Mouse (Mus musculus): ENCODE results near the gene Card10. TPM values are rescaled to one million over a fixed set of nuclear protein-coding genes. Genes with fewer than 3 reads are reported as not detected.

Card10 gene
- polyA plus RNA-seq, 2 experiments: 1.1 to 2.2 TPM

DNA sequence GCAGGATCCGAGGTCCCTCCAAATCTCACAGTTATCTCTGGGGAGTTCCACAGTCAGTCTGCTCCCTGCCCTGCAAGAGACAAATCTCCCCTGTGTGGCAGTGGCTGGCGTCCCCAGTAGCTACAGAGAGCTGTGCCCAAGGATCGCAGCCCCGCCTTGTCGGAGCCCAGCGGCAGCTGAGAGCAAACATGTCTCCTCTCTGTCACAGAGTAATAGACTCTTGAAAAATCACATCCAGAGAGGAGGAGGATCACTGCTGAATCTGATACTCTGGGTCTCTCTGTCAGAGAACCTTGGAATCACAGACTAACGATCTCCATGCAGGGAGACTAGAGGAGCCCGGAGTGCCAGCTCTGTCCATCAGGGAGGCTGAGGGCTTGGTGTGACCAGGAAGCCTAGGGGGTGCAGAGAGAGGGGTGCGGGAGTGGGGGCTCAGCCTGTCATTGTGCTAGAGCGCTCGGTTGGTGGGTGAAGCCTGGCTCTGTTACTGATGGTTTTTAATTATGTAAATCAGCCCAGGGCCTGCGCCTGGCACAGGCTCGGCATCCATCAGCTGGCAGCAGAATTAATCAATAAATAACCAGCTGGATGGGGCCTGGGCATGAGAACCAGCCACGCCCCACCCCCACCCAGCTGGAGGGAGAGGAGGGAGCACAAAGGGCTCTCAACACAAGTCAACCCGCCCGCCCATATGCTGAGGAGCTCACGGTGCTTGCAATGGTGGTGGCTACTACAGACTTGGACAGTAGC, 67.2 kb downstream of the Card10 start:
- ATAC-seq (ENCODE audit: insufficient read depth) (no peak), DNase-seq (ENCODE audit: low read depth in 3 of 3, low spot score in 3 of 3) (no peak)
- no peaks in the 10 kb centered on the region for H3K4me1 ChIP-seq (replicated peaks; ENCODE audit: control insufficient read depth in 2 of 2, insufficient read depth in 2 of 2, low read length in 1 of 2)
- H3K27me3 ChIP-seq (ENCODE audit: control insufficient read depth, insufficient read depth, low read length): no peaks in the 10 kb centered on the region
- no peak overlapping the region for H3K4me2 ChIP-seq (ENCODE audit: low read depth)
- no peaks in the 10 kb centered on the region for H3K9me3 ChIP-seq (ENCODE audit: control insufficient read depth, low read length)
- no peak overlapping the region for H3K27ac ChIP-seq
- no peak for TF ChIP-seq CTCF (IDR thresholded peaks at IDR 0.05; ENCODE audit: low read depth)
- TF ChIP-seq EP300 (IDR thresholded peaks at IDR 0.05; ENCODE audit: low read depth): no peak
- WGBS (ENCODE audit: insufficient replicate concordance): 38% methylated on average over 17 of the region's 17 CpGs
- no peak overlapping the region for H3K9ac ChIP-seq (replicated peaks)
- H3K36me3 ChIP-seq (replicated peaks; ENCODE audit: control insufficient read depth, insufficient read depth, low read depth): no peaks in the 10 kb centered on the region
- no peak overlapping the region for H3K4me3 ChIP-seq (ENCODE audit: insufficient read depth in 1 of 2, low read depth in 2 of 2, low read length in 2 of 2)

DNA sequence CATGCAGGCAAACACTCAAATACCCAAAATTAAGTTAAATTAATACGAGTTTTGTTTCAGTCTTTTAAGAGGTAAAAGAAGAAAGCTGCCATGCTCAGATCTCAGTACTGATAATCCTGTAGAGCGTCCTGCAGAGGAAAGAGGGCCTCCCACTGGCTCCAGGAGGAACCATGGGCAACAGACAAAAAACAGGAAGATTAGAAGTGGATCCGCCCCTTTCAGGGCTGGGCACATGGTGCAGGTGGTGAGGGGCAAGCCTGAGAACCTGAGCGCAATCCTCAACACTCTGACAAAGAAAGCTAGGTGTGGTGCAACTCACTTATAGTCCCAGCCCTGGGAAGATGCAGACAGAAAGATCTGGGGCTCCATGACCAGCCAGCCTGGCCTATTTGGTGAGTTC, 71.0 kb downstream of the Card10 start:
- H3K27ac ChIP-seq: no peak overlapping the region
- no peaks in the 10 kb centered on the region for H3K9me3 ChIP-seq (ENCODE audit: control insufficient read depth, low read length)
- H3K9ac ChIP-seq (replicated peaks): no peak overlapping the region
- no peaks in the 10 kb centered on the region for H3K36me3 ChIP-seq (replicated peaks; ENCODE audit: control insufficient read depth, insufficient read depth, low read depth)
- H3K4me1 ChIP-seq (replicated peaks; ENCODE audit: control insufficient read depth in 2 of 2, insufficient read depth in 2 of 2, low read length in 1 of 2): no peaks in the 10 kb centered on the region
- DNase-seq (ENCODE audit: low read depth in 3 of 3, low spot score in 3 of 3) (no peak), ATAC-seq (ENCODE audit: insufficient read depth) (no peak)
- WGBS (ENCODE audit: insufficient replicate concordance): 34% methylated on average over 4 of the region's 4 CpGs
- TF ChIP-seq CTCF (IDR thresholded peaks at IDR 0.05; ENCODE audit: low read depth): no peak
- TF ChIP-seq EP300 (IDR thresholded peaks at IDR 0.05; ENCODE audit: low read depth): no peak
- no peak overlapping the region for H3K4me2 ChIP-seq (ENCODE audit: low read depth)
- H3K4me3 ChIP-seq (ENCODE audit: insufficient read depth in 1 of 2, low read depth in 2 of 2, low read length in 2 of 2): no peak overlapping the region
- H3K27me3 ChIP-seq (ENCODE audit: control insufficient read depth, insufficient read depth, low read length): no peaks in the 10 kb centered on the region

DNA sequence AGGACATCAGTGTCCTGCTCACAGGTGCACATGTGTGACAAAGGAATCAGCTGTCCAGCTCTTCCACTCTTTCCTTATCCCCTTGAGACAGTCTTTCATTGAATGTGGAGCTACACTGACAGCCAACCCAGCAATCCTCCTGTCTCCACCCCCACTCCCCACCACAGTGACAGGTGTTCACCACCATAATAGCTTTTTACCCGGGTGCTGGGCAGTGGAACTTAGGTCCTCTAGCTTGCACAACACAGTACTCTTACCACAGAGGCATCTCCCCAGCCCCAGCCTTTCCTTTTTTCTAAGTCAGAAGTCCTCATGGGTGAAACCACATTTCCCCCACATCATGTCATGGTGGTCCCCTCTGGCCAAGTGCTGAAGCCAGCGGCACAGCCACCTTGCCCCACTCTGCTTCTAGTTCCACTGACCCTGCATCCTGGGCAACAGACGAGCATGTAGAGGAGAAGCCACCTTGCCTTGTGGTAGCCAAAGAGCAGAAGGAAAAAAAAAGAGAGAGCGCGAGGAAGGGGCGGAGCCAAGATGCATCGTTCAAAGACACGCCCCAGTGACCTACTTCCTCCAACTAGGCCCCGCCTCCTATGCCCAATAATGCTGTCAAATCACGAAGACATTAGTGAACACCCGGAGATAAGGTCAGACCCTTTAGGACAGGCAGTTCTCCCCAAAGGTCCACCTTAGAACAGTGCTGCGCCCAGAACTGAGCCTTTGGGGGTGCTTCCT, 72.4 kb downstream of the Card10 start:
- Histone ChIP-seq H3K4me1 (replicated peaks; ENCODE audit: control insufficient read depth in 2 of 2, insufficient read depth in 2 of 2, low read length in 1 of 2) (no peaks in the 10 kb centered on the region), H3K36me3 (replicated peaks; ENCODE audit: control insufficient read depth, insufficient read depth, low read depth) (no peaks in the 10 kb centered on the region), H3K27me3 (ENCODE audit: control insufficient read depth, insufficient read depth, low read length) (no peaks in the 10 kb centered on the region), H3K4me3 (ENCODE audit: insufficient read depth in 1 of 2, low read depth in 2 of 2, low read length in 2 of 2) (no peak overlapping the region), H3K4me2 (ENCODE audit: low read depth) (no peak overlapping the region), H3K27ac (no peak overlapping the region), H3K9ac (replicated peaks) (no peak overlapping the region), H3K9me3 (ENCODE audit: control insufficient read depth, low read length) (no peaks in the 10 kb centered on the region)
- WGBS (ENCODE audit: insufficient replicate concordance): 46% methylated on average over 12 of the region's 12 CpGs
- no peak for TF ChIP-seq EP300 (IDR thresholded peaks at IDR 0.05; ENCODE audit: low read depth)
- no peak for TF ChIP-seq CTCF (IDR thresholded peaks at IDR 0.05; ENCODE audit: low read depth)
- no peak for DNase-seq (ENCODE audit: low read depth in 3 of 3, low spot score in 3 of 3)
- ATAC-seq (ENCODE audit: insufficient read depth): no peak

DNA sequence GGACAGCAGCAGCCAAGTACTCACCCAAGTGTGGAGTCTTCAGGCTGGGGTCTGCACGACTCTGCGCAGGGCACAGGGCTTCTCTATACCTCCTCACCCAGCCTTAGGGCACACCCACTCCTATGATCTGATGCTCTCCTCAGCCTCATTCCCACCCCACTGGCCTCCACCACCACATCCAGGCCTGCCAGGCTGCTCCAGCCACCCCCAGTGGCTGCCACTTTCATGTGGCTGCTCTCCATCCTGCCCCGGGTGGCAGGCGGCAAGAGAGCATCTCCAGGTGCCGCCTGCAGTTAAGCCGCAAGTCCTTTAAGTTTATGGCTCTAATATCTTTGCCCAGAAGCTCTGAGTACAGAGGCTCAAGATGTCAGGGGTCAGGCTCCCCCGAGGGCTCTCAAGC, 76.1 kb downstream of the Card10 start:
- Histone ChIP-seq H3K36me3 (replicated peaks; ENCODE audit: control insufficient read depth, insufficient read depth, low read depth) (no peaks in the 10 kb centered on the region), H3K4me2 (ENCODE audit: low read depth) (no peak overlapping the region), H3K9ac (replicated peaks) (no peak overlapping the region), H3K4me1 (replicated peaks; ENCODE audit: control insufficient read depth in 2 of 2, insufficient read depth in 2 of 2, low read length in 1 of 2) (no peaks in the 10 kb centered on the region), H3K4me3 (ENCODE audit: insufficient read depth in 1 of 2, low read depth in 2 of 2, low read length in 2 of 2) (no peak overlapping the region), H3K9me3 (ENCODE audit: control insufficient read depth, low read length) (no peaks in the 10 kb centered on the region), H3K27ac (no peak overlapping the region), H3K27me3 (ENCODE audit: control insufficient read depth, insufficient read depth, low read length) (peaks cover 4% of the 10 kb centered on the region; the same call in 1 of the 2 replicates)
- WGBS (ENCODE audit: insufficient replicate concordance): 55% methylated on average over 7 of the region's 7 CpGs
- no peak for TF ChIP-seq EP300 (IDR thresholded peaks at IDR 0.05; ENCODE audit: low read depth)
- no peak for TF ChIP-seq CTCF (IDR thresholded peaks at IDR 0.05; ENCODE audit: low read depth)
- no peak for ATAC-seq (ENCODE audit: insufficient read depth)
- no peak for DNase-seq (ENCODE audit: low read depth in 3 of 3, low spot score in 3 of 3)

Other genes starting within 250 kb of the Card10 start
- 57.5 and 69.6 TPM in 2 replicates for gene Rac2, start 230.3 kb downstream of the Card10 start, polyA plus RNA-seq (2012; rRNA removed)
- gene Rac2, start 230.3 kb downstream of the Card10 start, polyA plus RNA-seq (2014; fragmentation: Nextera tagmentation; extraction: Ambion mirVana): 108 and 117 TPM in 2 replicates
- gene Cyth4, start 206.0 kb downstream of the Card10 start, polyA plus RNA-seq (2012; rRNA removed): 6.4 and 7.6 TPM in 2 replicates
- gene Cyth4, start 206.0 kb downstream of the Card10 start, polyA plus RNA-seq (2014; fragmentation: Nextera tagmentation; extraction: Ambion mirVana): 4.3 and 4.9 TPM in 2 replicates
- gene Elfn2, start 84.3 kb downstream of the Card10 start, polyA plus RNA-seq (2012; rRNA removed): not detected in 2 replicates
- gene Elfn2, start 84.3 kb downstream of the Card10 start, polyA plus RNA-seq (2014; fragmentation: Nextera tagmentation; extraction: Ambion mirVana): 0.04 TPM in 1 of 2 replicates, not detected in the other
- 3.4 and 3.7 TPM in 2 replicates for gene Mfng, start 29.6 kb downstream of the Card10 start, polyA plus RNA-seq (2012; rRNA removed)
- 2.9 and 3.6 TPM in 2 replicates for gene Mfng, start 29.6 kb downstream of the Card10 start, polyA plus RNA-seq (2014; fragmentation: Nextera tagmentation; extraction: Ambion mirVana)
- gene Cdc42ep1, start 39.6 kb upstream of the Card10 start, polyA plus RNA-seq (2012; rRNA removed): 8.1 and 10.1 TPM in 2 replicates
- gene Cdc42ep1, start 39.6 kb upstream of the Card10 start, polyA plus RNA-seq (2014; fragmentation: Nextera tagmentation; extraction: Ambion mirVana): 7.8 and 8.6 TPM in 2 replicates
- gene Lgals2, start 52.5 kb upstream of the Card10 start, polyA plus RNA-seq (2012; rRNA removed): 8.7 and 9.8 TPM in 2 replicates
- gene Lgals2, start 52.5 kb upstream of the Card10 start, polyA plus RNA-seq (2014; fragmentation: Nextera tagmentation; extraction: Ambion mirVana): 14.0 and 15.0 TPM in 2 replicates
- gene Gga1, start 74.1 kb upstream of the Card10 start, polyA plus RNA-seq (2012; rRNA removed): 16.6 and 19.1 TPM in 2 replicates
- gene Gga1, start 74.1 kb upstream of the Card10 start, polyA plus RNA-seq (2014; fragmentation: Nextera tagmentation; extraction: Ambion mirVana): 13.6 and 15.6 TPM in 2 replicates
- gene Gm49510, start 96.6 kb upstream of the Card10 start, polyA plus RNA-seq (2012; rRNA removed): 0.03 and 0.17 TPM in 2 replicates
- 0.10 and 0.13 TPM in 2 replicates for gene Gm49510, start 96.6 kb upstream of the Card10 start, polyA plus RNA-seq (2014; fragmentation: Nextera tagmentation; extraction: Ambion mirVana)
- 22.2 and 23.2 TPM in 2 replicates for gene Sh3bp1, start 96.7 kb upstream of the Card10 start, polyA plus RNA-seq (2012; rRNA removed)
- 13.3 and 15.3 TPM in 2 replicates for gene Sh3bp1, start 96.7 kb upstream of the Card10 start, polyA plus RNA-seq (2014; fragmentation: Nextera tagmentation; extraction: Ambion mirVana)
- gene Pdxp, start 110.9 kb upstream of the Card10 start, polyA plus RNA-seq (2012; rRNA removed): 9.3 and 9.7 TPM in 2 replicates
- 6.4 and 7.8 TPM in 2 replicates for gene Pdxp, start 110.9 kb upstream of the Card10 start, polyA plus RNA-seq (2014; fragmentation: Nextera tagmentation; extraction: Ambion mirVana)
- gene Lgals1, start 123.7 kb upstream of the Card10 start, polyA plus RNA-seq (2012; rRNA removed): 447 and 459 TPM in 2 replicates
- 641 and 675 TPM in 2 replicates for gene Lgals1, start 123.7 kb upstream of the Card10 start, polyA plus RNA-seq (2014; fragmentation: Nextera tagmentation; extraction: Ambion mirVana)
- gene Nol12, start 131.9 kb upstream of the Card10 start, polyA plus RNA-seq (2012; rRNA removed): 7.9 and 17.5 TPM in 2 replicates
- gene Nol12, start 131.9 kb upstream of the Card10 start, polyA plus RNA-seq (2014; fragmentation: Nextera tagmentation; extraction: Ambion mirVana): 31.9 and 32.7 TPM in 2 replicates
- gene Triobp, start 144.7 kb upstream of the Card10 start, polyA plus RNA-seq (2012; rRNA removed): 16.1 and 17.0 TPM in 2 replicates
- gene Triobp, start 144.7 kb upstream of the Card10 start, polyA plus RNA-seq (2014; fragmentation: Nextera tagmentation; extraction: Ambion mirVana): 12.3 and 13.6 TPM in 2 replicates
- gene H1f0, start 225.4 kb upstream of the Card10 start, polyA plus RNA-seq (2012; rRNA removed): 53.1 and 65.2 TPM in 2 replicates
- gene H1f0, start 225.4 kb upstream of the Card10 start, polyA plus RNA-seq (2014; fragmentation: Nextera tagmentation; extraction: Ambion mirVana): 47.8 and 52.8 TPM in 2 replicates
- 0.30 and 0.50 TPM in 2 replicates for gene Galr3, start 238.8 kb upstream of the Card10 start, polyA plus RNA-seq (2012; rRNA removed)
- gene Galr3, start 238.8 kb upstream of the Card10 start, polyA plus RNA-seq (2014; fragmentation: Nextera tagmentation; extraction: Ambion mirVana): not detected in 2 replicates